Mouse (Mus musculus) NIH3T3 (cell line): ENCODE measurements around the gene Fam184b.
"Not testable (repeated sequence)": the region's sequence is repeated elsewhere in the genome, so short reads cannot be mapped to it uniquely, and the experiment has no call there.

Experiments used
- DNase-seq: peaks from one replicate; pipeline ENCODE4 v3.0.0-alpha.2; 2012; ENCODE audit warnings: low read depth

Gene Fam184b

GRCm38 (mm10) chr5:45638806-45639714 is at the start of gene Fam184b:
Gene Fam184b, minus strand, starts transcription at chr5:45639614.
- DNase-seq = no peak

GRCm38 (mm10) chr5:45689152-45689551 is 49.7 kb upstream of the Fam184b start:
- peak; percentile 68 for DNase-seq

DNA sequence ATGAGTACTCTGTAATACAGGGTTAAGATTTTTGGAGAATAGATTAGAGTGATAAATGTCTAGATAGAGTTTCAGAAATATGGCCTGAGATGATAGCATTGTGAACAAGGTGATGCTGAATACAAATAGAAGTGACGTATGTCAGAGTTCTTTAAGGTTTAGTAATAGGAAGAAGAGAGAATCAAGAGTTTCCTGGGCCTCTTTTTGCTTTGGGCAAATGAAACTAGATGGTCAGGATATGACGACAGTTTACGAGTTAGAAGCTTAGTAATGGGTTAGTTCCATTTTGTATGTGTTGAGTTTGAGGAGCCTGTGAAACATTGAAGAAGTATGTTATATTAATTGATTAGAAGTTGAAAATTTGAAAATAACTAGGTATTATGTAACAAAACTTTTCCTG is 46.8 kb upstream of the Fam184b start:
- no peak for DNase-seq

- DNase-seq = no peak
These were observed 45.8 kb upstream of the Fam184b start for GRCm38 (mm10) chr5:45685243-45685642.

- no peak for DNase-seq
These were observed 44.0 kb upstream of the Fam184b start for GRCm38 (mm10) chr5:45683388-45683787.

DNA sequence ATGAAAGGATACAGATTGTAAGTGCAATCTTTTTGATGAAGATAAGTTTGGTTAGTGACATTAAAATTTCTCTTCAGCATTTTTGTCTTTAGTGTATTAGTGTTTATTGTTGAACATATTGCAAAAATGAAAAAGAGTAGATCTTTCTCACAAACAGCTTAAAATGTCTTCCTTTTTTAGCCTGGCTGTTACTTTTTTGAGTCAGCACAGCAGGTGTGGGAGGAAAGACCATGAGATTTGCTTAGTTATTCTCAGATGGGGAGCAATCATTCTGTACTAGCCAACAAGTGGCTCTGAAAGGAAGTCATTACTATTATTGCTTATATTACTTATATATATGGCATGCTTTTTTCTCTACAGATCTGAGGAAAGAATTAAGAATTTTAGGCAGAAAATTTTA is 40.5 kb upstream of the Fam184b start:
- no peak for DNase-seq

GRCm38 (mm10) chr5:45677639-45678038 is 38.2 kb upstream of the Fam184b start:
- DNase-seq = no peak

- peak; percentile 36 for DNase-seq
These were observed 35.6 kb upstream of the Fam184b start for GRCm38 (mm10) chr5:45675032-45675431.

- DNase-seq = no peak
These were observed 31.6 kb upstream of the Fam184b start for GRCm38 (mm10) chr5:45670894-45671494.

GRCm38 (mm10) chr5:45670280-45670670 is 30.9 kb upstream of the Fam184b start:
- peak; percentile 40 for DNase-seq

DNA sequence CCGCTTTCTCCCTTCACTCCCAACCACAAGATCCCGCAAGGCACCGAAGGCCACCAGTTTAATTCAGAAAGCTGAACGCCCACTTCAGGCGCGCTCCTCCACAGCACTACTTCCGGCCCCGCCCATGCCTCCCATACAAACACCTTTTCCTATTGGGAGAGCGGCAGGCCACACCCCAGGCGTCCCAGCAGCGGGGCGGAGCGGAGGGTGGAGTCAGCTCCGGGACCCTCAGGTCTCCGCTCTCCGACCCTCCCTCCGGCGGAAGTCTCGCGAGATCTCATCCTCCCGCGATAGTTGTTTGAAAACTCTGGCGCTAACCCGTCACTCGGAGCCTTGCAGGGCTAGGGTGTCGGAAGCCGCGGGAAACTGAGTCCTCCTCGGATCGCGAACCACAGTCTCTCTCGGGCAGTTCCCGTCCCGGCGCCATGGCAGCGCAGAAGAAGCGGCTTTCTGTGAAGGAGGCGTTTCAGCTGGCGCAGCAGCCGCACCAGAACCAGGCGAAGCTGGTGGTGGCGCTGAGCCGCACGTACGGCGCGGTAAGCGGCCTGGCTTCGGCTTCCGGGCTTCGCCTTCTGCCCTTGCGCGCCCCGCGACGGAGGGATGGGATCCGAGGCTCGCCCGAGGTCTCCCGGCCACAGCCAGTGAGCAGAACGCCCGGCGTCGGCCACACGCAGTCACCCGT is 30.3 kb upstream of the Fam184b start, which contains the start of gene Ncapg:
TSS of gene Ncapg (plus strand) at position 322 of the 682 bp plus-strand sequence.
- DNase-seq = peak; percentile 99

DNA sequence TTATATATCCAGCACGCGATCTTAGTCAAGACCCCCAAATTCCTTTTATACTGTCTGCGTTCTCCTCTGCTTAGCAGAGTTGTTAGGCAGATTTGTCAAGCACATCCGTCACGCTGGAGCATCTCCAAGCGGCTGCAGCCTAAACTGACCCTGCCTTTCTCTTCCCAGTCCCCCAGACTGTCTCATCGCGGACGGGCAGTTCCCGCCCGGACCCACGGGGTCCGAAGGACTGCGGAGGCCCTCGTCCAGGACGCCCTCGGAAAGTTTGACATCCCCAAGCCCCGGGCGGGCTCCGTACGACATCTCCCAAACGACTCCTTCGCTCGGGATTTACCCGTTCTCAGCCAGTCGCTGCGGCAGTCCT is 29.8 kb upstream of the Fam184b start:
- DNase-seq = no peak

GRCm38 (mm10) chr5:45668831-45669230 is 29.4 kb upstream of the Fam184b start:
- peak; percentile 40 for DNase-seq

GRCm38 (mm10) chr5:45668324-45668723 is 28.9 kb upstream of the Fam184b start:
- peak; percentile 84 for DNase-seq

- DNase-seq = not testable (repeated sequence)
These were observed 19.0 kb upstream of the Fam184b start for GRCm38 (mm10) chr5:45658406-45658805.

- DNase-seq = no peak
These were observed 11.8 kb upstream of the Fam184b start for GRCm38 (mm10) chr5:45651026-45651703.

- DNase-seq = no peak
These were observed 290 bp upstream of the Fam184b start for GRCm38 (mm10) chr5:45639715-45640092.

GRCm38 (mm10) chr5:45638378-45638777 is 1.0 kb downstream of the Fam184b start:
- no peak for DNase-seq

DNA sequence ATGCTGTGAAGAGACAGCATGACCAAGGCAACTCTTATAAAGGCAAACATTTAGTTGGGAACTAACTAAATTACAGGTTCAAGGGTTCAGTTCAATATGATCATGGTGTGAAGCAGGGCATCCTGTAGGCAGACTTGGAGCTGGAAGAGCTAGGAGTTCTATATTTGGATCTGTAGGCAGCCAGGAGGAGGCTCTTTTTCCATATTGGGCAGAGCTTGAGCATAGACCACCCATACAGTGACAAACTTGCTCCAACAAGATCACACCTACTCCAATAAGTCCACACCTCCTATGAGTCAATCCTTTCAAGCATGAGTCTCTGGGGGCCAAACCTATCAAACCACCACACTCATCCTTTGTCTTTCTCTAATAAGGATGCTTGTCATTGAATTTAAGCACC is 9.9 kb downstream of the Fam184b start:
- no peak for DNase-seq

- DNase-seq = no peak
These were observed 11.6 kb downstream of the Fam184b start for GRCm38 (mm10) chr5:45627771-45628170.

- no peak for DNase-seq
These were observed 17.9 kb downstream of the Fam184b start for GRCm38 (mm10) chr5:45621511-45621910.

DNA sequence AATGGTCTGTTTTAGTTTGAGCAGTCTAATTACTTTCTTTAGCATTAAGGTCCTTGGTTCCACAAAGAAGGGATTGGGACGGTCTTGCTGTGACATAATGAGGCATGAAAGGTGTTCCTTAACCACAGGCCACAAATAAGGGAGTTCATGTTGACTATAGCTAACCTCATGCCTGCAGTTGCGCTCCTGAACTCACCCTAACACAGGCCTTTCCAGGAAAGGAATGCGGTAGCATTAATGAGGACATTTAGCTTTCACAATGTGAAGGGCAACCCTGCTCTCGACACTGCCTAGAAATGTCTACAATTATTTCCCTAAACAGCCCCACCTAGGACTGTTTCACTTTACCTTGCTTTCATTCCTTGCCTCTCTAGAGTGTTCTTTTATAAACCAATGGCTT is 40.4 kb downstream of the Fam184b start:
- DNase-seq = no peak
